Mouse (Mus musculus) brain, embryonic 18.5 days (tissue): ENCODE data around the gene Hoxc4.

Experiments
- DNase-seq: peaks from one replicate; pipeline ENCODE4 v3.0.0-alpha.2; 2012; ENCODE audit warnings: low read depth, low spot score

Hoxc4 gene

GRCm38 (mm10) chr15:103011928-103012486 is 6.7 kb upstream of the Hoxc4 start:
- no peak for DNase-seq

GRCm38 (mm10) chr15:103013238-103013984 is 5.3 kb upstream of the Hoxc4 start:
- no peak for DNase-seq

- no peak for DNase-seq
Measured at GRCm38 (mm10) chr15:103014166-103015008, 4.3 kb upstream of the Hoxc4 start.

GRCm38 (mm10) chr15:103015009-103015399 is 3.7 kb upstream of the Hoxc4 start:
- DNase-seq, result no peak

- DNase-seq, result no peak
Measured at GRCm38 (mm10) chr15:103015406-103016166, 3.1 kb upstream of the Hoxc4 start.

GRCm38 (mm10) chr15:103020899-103021418 is 2.2 kb downstream of the Hoxc4 start:
- DNase-seq, result no peak

GRCm38 (mm10) chr15:103021544-103021943 is 2.8 kb downstream of the Hoxc4 start:
- DNase-seq, result no peak

- no peak for DNase-seq
Measured at GRCm38 (mm10) chr15:103024131-103024530, 5.4 kb downstream of the Hoxc4 start.

GRCm38 (mm10) chr15:103027266-103028235 is 8.8 kb downstream of the Hoxc4 start:
- no peak for DNase-seq

GRCm38 (mm10) chr15:103028916-103029512 is 10.3 kb downstream of the Hoxc4 start:
- DNase-seq, result no peak

GRCm38 (mm10) chr15:103030142-103030541 is 11.4 kb downstream of the Hoxc4 start:
- no peak for DNase-seq

- no peak for DNase-seq
Measured at GRCm38 (mm10) chr15:103032167-103032566, 13.4 kb downstream of the Hoxc4 start.

GRCm38 (mm10) chr15:103032646-103033575 is 14.2 kb downstream of the Hoxc4 start:
- no peak for DNase-seq

- no peak for DNase-seq
Measured at GRCm38 (mm10) chr15:103034043-103034806, 15.5 kb downstream of the Hoxc4 start.

- no peak for DNase-seq
Measured at GRCm38 (mm10) chr15:103034807-103035547, 16.2 kb downstream of the Hoxc4 start.

- no peak for DNase-seq
Measured at GRCm38 (mm10) chr15:103035548-103035881, 16.8 kb downstream of the Hoxc4 start.

- DNase-seq, result no peak
Measured at GRCm38 (mm10) chr15:103037579-103037978, 18.8 kb downstream of the Hoxc4 start.
